Mouse (Mus musculus): ENCODE results near the gene Calm1. TPM values are rescaled to one million over a fixed set of nuclear protein-coding genes. Genes with fewer than 3 reads are reported as not detected.

The Calm1 gene
- polyA plus RNA-seq, 1 experiment from 2014 or later = 3,016 TPM

GRCm38 (mm10) chr12:100201838-100202237 is 2.6 kb downstream of the Calm1 start:
- 1% methylated on average over 13 of the region's 13 CpGs for WGBS
- ATAC-seq = peak; percentile 52
- Histone ChIP-seq H3K27ac (ENCODE audit: low read length) (no peak overlapping the region), H3K9me3 (replicated peaks; ENCODE audit: control insufficient read depth, low read length, poor library complexity, severe bottlenecking) (no peaks in the 10 kb centered on the region), H3K4me1 (ENCODE audit: control insufficient read depth, insufficient read depth, low read length) (peaks cover 24% of the 10 kb centered on the region), H3K4me2 (ENCODE audit: low read length) (peak overlapping the region; percentile 80), H3K4me3 (ENCODE audit: low read depth, low read length) (peak overlapping the region; percentile 99), H3K9ac (ENCODE audit: low read depth, low read length) (peak overlapping the region; percentile 99), H3K27me3 (ENCODE audit: control insufficient read depth, insufficient read depth, low read depth, low read length) (no peaks in the 10 kb centered on the region), H3K36me3 (ENCODE audit: control insufficient read depth, insufficient read depth, low read length) (peaks cover 29% of the 10 kb centered on the region)

- Histone ChIP-seq H3K36me3 (ENCODE audit: control insufficient read depth, insufficient read depth, low read length) (peaks cover 42% of the 10 kb centered on the region), H3K9ac (ENCODE audit: low read depth, low read length) (no peak overlapping the region), H3K4me2 (ENCODE audit: low read length) (no peak overlapping the region), H3K27ac (ENCODE audit: low read length) (no peak overlapping the region), H3K9me3 (replicated peaks; ENCODE audit: control insufficient read depth, low read length, poor library complexity, severe bottlenecking) (no peaks in the 10 kb centered on the region), H3K4me3 (ENCODE audit: low read depth, low read length) (no peak overlapping the region), H3K4me1 (ENCODE audit: control insufficient read depth, insufficient read depth, low read length) (peaks cover 21% of the 10 kb centered on the region), H3K27me3 (ENCODE audit: control insufficient read depth, insufficient read depth, low read depth, low read length) (no peaks in the 10 kb centered on the region)
- no peak for ATAC-seq
- 51% methylated on average over 3 of the region's 3 CpGs for WGBS
Observed at GRCm38 (mm10) chr12:100203759-100204158, 4.5 kb downstream of the Calm1 start.

GRCm38 (mm10) chr12:100205156-100205555 is 5.9 kb downstream of the Calm1 start:
- ATAC-seq = no peak
- H3K9ac ChIP-seq (ENCODE audit: low read depth, low read length) = no peak overlapping the region
- H3K4me2 ChIP-seq (ENCODE audit: low read length) = no peak overlapping the region
- H3K4me3 ChIP-seq (ENCODE audit: low read depth, low read length) = no peak overlapping the region
- 95% methylated on average over 8 of the region's 8 CpGs for WGBS
- no peaks in the 10 kb centered on the region for H3K27me3 ChIP-seq (ENCODE audit: control insufficient read depth, insufficient read depth, low read depth, low read length)
- peaks cover 20% of the 10 kb centered on the region for H3K4me1 ChIP-seq (ENCODE audit: control insufficient read depth, insufficient read depth, low read length)
- no peaks in the 10 kb centered on the region for H3K9me3 ChIP-seq (replicated peaks; ENCODE audit: control insufficient read depth, low read length, poor library complexity, severe bottlenecking)
- peaks cover 46% of the 10 kb centered on the region for H3K36me3 ChIP-seq (ENCODE audit: control insufficient read depth, insufficient read depth, low read length)
- no peak overlapping the region for H3K27ac ChIP-seq (ENCODE audit: low read length)

GRCm38 (mm10) chr12:100206521-100206920 is 7.3 kb downstream of the Calm1 start:
- H3K4me1 ChIP-seq (ENCODE audit: control insufficient read depth, insufficient read depth, low read length) = peaks cover 20% of the 10 kb centered on the region
- H3K27me3 ChIP-seq (ENCODE audit: control insufficient read depth, insufficient read depth, low read depth, low read length) = no peaks in the 10 kb centered on the region
- WGBS = 95% methylated on average over 3 of the region's 3 CpGs
- no peak for ATAC-seq
- H3K9ac ChIP-seq (ENCODE audit: low read depth, low read length) = no peak overlapping the region
- H3K36me3 ChIP-seq (ENCODE audit: control insufficient read depth, insufficient read depth, low read length) = peaks cover 46% of the 10 kb centered on the region
- no peak overlapping the region for H3K27ac ChIP-seq (ENCODE audit: low read length)
- H3K9me3 ChIP-seq (replicated peaks; ENCODE audit: control insufficient read depth, low read length, poor library complexity, severe bottlenecking) = no peaks in the 10 kb centered on the region
- H3K4me3 ChIP-seq (ENCODE audit: low read depth, low read length) = no peak overlapping the region
- H3K4me2 ChIP-seq (ENCODE audit: low read length) = no peak overlapping the region

- WGBS = 93% methylated on average over 5 of the region's 5 CpGs
- no peak overlapping the region for H3K9ac ChIP-seq (ENCODE audit: low read depth, low read length)
- no peak for ATAC-seq
- H3K9me3 ChIP-seq (replicated peaks; ENCODE audit: control insufficient read depth, low read length, poor library complexity, severe bottlenecking) = no peaks in the 10 kb centered on the region
- peaks cover 46% of the 10 kb centered on the region for H3K36me3 ChIP-seq (ENCODE audit: control insufficient read depth, insufficient read depth, low read length)
- H3K27ac ChIP-seq (ENCODE audit: low read length) = no peak overlapping the region
- no peak overlapping the region for H3K4me2 ChIP-seq (ENCODE audit: low read length)
- no peak overlapping the region for H3K4me3 ChIP-seq (ENCODE audit: low read depth, low read length)
- peaks cover 20% of the 10 kb centered on the region for H3K4me1 ChIP-seq (ENCODE audit: control insufficient read depth, insufficient read depth, low read length)
- no peaks in the 10 kb centered on the region for H3K27me3 ChIP-seq (ENCODE audit: control insufficient read depth, insufficient read depth, low read depth, low read length)
Observed at GRCm38 (mm10) chr12:100206926-100207325, 7.7 kb downstream of the Calm1 start.

- Histone ChIP-seq H3K36me3 (ENCODE audit: control insufficient read depth, insufficient read depth, low read length) (peaks cover 31% of the 10 kb centered on the region), H3K9ac (ENCODE audit: low read depth, low read length) (no peak overlapping the region), H3K4me1 (ENCODE audit: control insufficient read depth, insufficient read depth, low read length) (peaks cover 2% of the 10 kb centered on the region; the same call in 1 of the 2 replicates), H3K27me3 (ENCODE audit: control insufficient read depth, insufficient read depth, low read depth, low read length) (no peaks in the 10 kb centered on the region), H3K4me2 (ENCODE audit: low read length) (no peak overlapping the region), H3K4me3 (ENCODE audit: low read depth, low read length) (no peak overlapping the region), H3K9me3 (replicated peaks; ENCODE audit: control insufficient read depth, low read length, poor library complexity, severe bottlenecking) (no peaks in the 10 kb centered on the region; the same call in 1 of the 2 replicates), H3K27ac (ENCODE audit: low read length) (peak overlapping the region; percentile 36; the same call in 1 of the 2 replicates)
- WGBS = 95% methylated on average over 10 of the region's 10 CpGs
- no peak for ATAC-seq
Observed at GRCm38 (mm10) chr12:100209701-100210478, 10.7 kb downstream of the Calm1 start.

- peaks cover 2% of the 10 kb centered on the region; the same call in 1 of the 2 replicates for H3K4me1 ChIP-seq (ENCODE audit: control insufficient read depth, insufficient read depth, low read length)
- no peak overlapping the region for H3K4me3 ChIP-seq (ENCODE audit: low read depth, low read length)
- peak; percentile 38; the same call in 1 of the 2 replicates for ATAC-seq
- H3K9me3 ChIP-seq (replicated peaks; ENCODE audit: control insufficient read depth, low read length, poor library complexity, severe bottlenecking) = no peaks in the 10 kb centered on the region; the same call in 1 of the 2 replicates
- H3K27ac ChIP-seq (ENCODE audit: low read length) = peak overlapping the region; percentile 36; the same call in 1 of the 2 replicates
- H3K36me3 ChIP-seq (ENCODE audit: control insufficient read depth, insufficient read depth, low read length) = peaks cover 20% of the 10 kb centered on the region
- no peak overlapping the region for H3K9ac ChIP-seq (ENCODE audit: low read depth, low read length)
- no peak overlapping the region for H3K4me2 ChIP-seq (ENCODE audit: low read length)
- WGBS = 66% methylated on average over 5 of the region's 5 CpGs
- no peaks in the 10 kb centered on the region for H3K27me3 ChIP-seq (ENCODE audit: control insufficient read depth, insufficient read depth, low read depth, low read length)
Observed at GRCm38 (mm10) chr12:100210973-100211372, 11.7 kb downstream of the Calm1 start.

GRCm38 (mm10) chr12:100211453-100212185 is 12.4 kb downstream of the Calm1 start:
- WGBS = 92% methylated on average over 5 of the region's 5 CpGs
- H3K36me3 ChIP-seq (ENCODE audit: control insufficient read depth, insufficient read depth, low read length) = peaks cover 18% of the 10 kb centered on the region
- H3K27ac ChIP-seq (ENCODE audit: low read length) = no peak overlapping the region; the same call in 1 of the 2 replicates
- H3K9ac ChIP-seq (ENCODE audit: low read depth, low read length) = no peak overlapping the region
- ATAC-seq = peak; percentile 34; the same call in 1 of the 2 replicates
- no peak overlapping the region for H3K4me3 ChIP-seq (ENCODE audit: low read depth, low read length)
- H3K4me2 ChIP-seq (ENCODE audit: low read length) = no peak overlapping the region
- H3K4me1 ChIP-seq (ENCODE audit: control insufficient read depth, insufficient read depth, low read length) = peaks cover 2% of the 10 kb centered on the region; the same call in 1 of the 2 replicates
- no peaks in the 10 kb centered on the region; the same call in 1 of the 2 replicates for H3K9me3 ChIP-seq (replicated peaks; ENCODE audit: control insufficient read depth, low read length, poor library complexity, severe bottlenecking)
- H3K27me3 ChIP-seq (ENCODE audit: control insufficient read depth, insufficient read depth, low read depth, low read length) = no peaks in the 10 kb centered on the region
